Comparison of ENCODE assay signal across 7 mouse cellular contexts in genomic region chr6:139248920-139249547, GRCm38 (mm10).
DNase-seq lines count a peak whose midpoint lies in the region; ATAC-seq and TF ChIP-seq lines count a peak whose summit lies in the region.

No protein-coding gene starts in this region.

- no peak overlapping the region for H3K4me2 ChIP-seq in embryonic facial prominence, embryonic 11.5 days (ENCODE audit: low read depth, low read length)

- no peak overlapping the region for H3K9ac ChIP-seq in embryonic facial prominence, embryonic 11.5 days (replicated peaks; ENCODE audit: low read length)

- no peaks in the 10 kb centered on the region for H3K4me1 ChIP-seq in G1E (ENCODE audit: insufficient read depth, low read depth, low read length)
- no peaks in the 10 kb centered on the region for H3K4me1 ChIP-seq in embryonic facial prominence, embryonic 11.5 days (ENCODE audit: control insufficient read depth, insufficient read depth, low read length)

- 0 out of 2 replicates have a peak, but pooled peaks have one; percentile 8 for TF ChIP-seq CTCF in G1E (IDR thresholded peaks at IDR 0.05; ENCODE audit: low read depth, low read length)

- no peak for DNase-seq in G1E (ENCODE audit: low spot score)
- peak; percentile 56 for DNase-seq in adrenal gland, postnatal 14 days
- peak; percentile 81 for DNase-seq in embryonic facial prominence, embryonic 11.5 days (ENCODE audit: low spot score)
- DNase-seq in heart, postnatal 36 days: peak; percentile 25 to 45
- DNase-seq in layer of hippocampus, adult 8-10 months (ENCODE audit: low spot score in 2 of 2): peak; percentile 45 to 47
- DNase-seq in lung, postnatal 14 days: peak; percentile 50
- DNase-seq in right cerebral cortex, adult 2 months (ENCODE audit: low spot score in 2 of 2): peak; percentile 63 to 70

- H3K4me3 ChIP-seq in G1E (ENCODE audit: low read depth, low read length): no peak overlapping the region
- H3K4me3 ChIP-seq in embryonic facial prominence, embryonic 11.5 days (ENCODE audit: low read depth, low read length): no peak overlapping the region

- H3K9me3 ChIP-seq in G1E (replicated peaks): peaks cover 8% of the 10 kb centered on the region
- H3K9me3 ChIP-seq in embryonic facial prominence, embryonic 11.5 days (replicated peaks; ENCODE audit: control insufficient read depth, low read length): no peaks in the 10 kb centered on the region

- WGBS in embryonic facial prominence, embryonic 11.5 days: 31% methylated on average over 11 of the region's 11 CpGs

- no peak for ATAC-seq in G1E (ENCODE audit: extremely low read depth, insufficient number of reproducible peaks, low FRiP score, poor library complexity, severe bottlenecking)
- peak; percentile 75 for ATAC-seq in embryonic facial prominence, embryonic 11.5 days (replicated peaks; ENCODE audit: insufficient number of reproducible peaks, low FRiP score, low TSS enrichment, low read depth)

- H3K36me3 ChIP-seq in G1E (replicated peaks): no peaks in the 10 kb centered on the region
- H3K36me3 ChIP-seq in embryonic facial prominence, embryonic 11.5 days (replicated peaks; ENCODE audit: control insufficient read depth, insufficient read depth, low read depth, low read length): no peaks in the 10 kb centered on the region

- no peak overlapping the region for H3K27ac ChIP-seq in embryonic facial prominence, embryonic 11.5 days (replicated peaks; ENCODE audit: low read depth, low read length)

- intact Hi-C loops in heart, postnatal 36 days (cut with DNase I): loop anchor here (1.0 to 5.0 kb wide), 3 partner anchors 328 to 1077 kb away; no protein-coding TSS in a partner anchor

- no peaks in the 10 kb centered on the region for H3K27me3 ChIP-seq in G1E (ENCODE audit: insufficient read depth, low read length)
- no peaks in the 10 kb centered on the region for H3K27me3 ChIP-seq in embryonic facial prominence, embryonic 11.5 days (ENCODE audit: control insufficient read depth, insufficient read depth, low read length)
